Comparison of ENCODE assay signal across 9 mouse cellular contexts in genomic region chr11:98019883-98020610, GRCm38 (mm10). TPM values are rescaled to one million over a fixed set of nuclear protein-coding genes. Genes with fewer than 3 reads are reported as not detected.
DNase-seq lines count a peak whose midpoint lies in the region; ATAC-seq and TF ChIP-seq lines count a peak whose summit lies in the region.
"Had no signal": no experiment of that assay in that cellular context is flagged by ENCODE, and none has a peak within 500 bp of the region (broad histone marks: within the 10 kb centered on the region; RNA-seq: fewer than 3 reads in every experiment).

No protein-coding gene starts in this region.

- H3K27me3 ChIP-seq in hindbrain, embryonic 10.5 days (ENCODE audit: insufficient read depth, poor library complexity, severe bottlenecking) = peaks cover 23% of the 10 kb centered on the region
- H3K27me3 ChIP-seq in midbrain, embryonic 13.5 days = no peaks in the 10 kb centered on the region

- DNase-seq in gastrocnemius, adult 2 months = no peak
- no peak for DNase-seq in gastrocnemius, postnatal 14 days
- DNase-seq in T-cell, adult 2 months (ENCODE audit: low spot score) = peak; percentile 38
- no peak for DNase-seq in hindbrain, embryonic 10.5 days (ENCODE audit: low spot score)
- no peak for DNase-seq in gastrocnemius, postnatal 25 days
- no peak for DNase-seq in heart, adult 9 months (ENCODE audit: low spot score in 2 of 2)
- DNase-seq in adrenal gland, postnatal 4 days (ENCODE audit: low spot score in 2 of 2) = no peak
- DNase-seq: cerebellum, adult 11 months had no signal

- 0 out of 2 replicates have a peak, but pooled peaks have one; percentile 5 for ATAC-seq in midbrain, embryonic 13.5 days

- peak overlapping the region; percentile 94 for H3K9ac ChIP-seq in midbrain, embryonic 13.5 days (replicated peaks)

- no peaks in the 10 kb centered on the region for H3K9me3 ChIP-seq in hindbrain, embryonic 10.5 days
- H3K9me3 ChIP-seq in midbrain, embryonic 13.5 days = no peaks in the 10 kb centered on the region

- H3K36me3 ChIP-seq in hindbrain, embryonic 10.5 days = peaks cover 33% of the 10 kb centered on the region
- peaks cover 33% of the 10 kb centered on the region for H3K36me3 ChIP-seq in midbrain, embryonic 13.5 days

- H3K27ac ChIP-seq in gastrocnemius, adult 2 months = peak overlapping the region; percentile 96
- H3K27ac ChIP-seq in hindbrain, embryonic 10.5 days = peak overlapping the region; percentile 64; the same call in 1 of the 2 replicates
- peak overlapping the region; percentile 87 for H3K27ac ChIP-seq in midbrain, embryonic 13.5 days

- H3K4me2 ChIP-seq in midbrain, embryonic 13.5 days (replicated peaks) = peak overlapping the region; percentile 86

- intact Hi-C loops in gastrocnemius, adult 2 months (cut with DNase I) = no loop called here
- intact Hi-C loops in gastrocnemius, postnatal 14 days (cut with DNase I; ENCODE audit: low total_unique reads) = no loop called here

- no peak overlapping the region; the same call in 1 of the 2 replicates for H3K4me3 ChIP-seq in gastrocnemius, adult 2 months
- H3K4me3 ChIP-seq in hindbrain, embryonic 10.5 days = peak overlapping the region; percentile 20; the same call in 1 of the 2 replicates
- peak overlapping the region; percentile 83 for H3K4me3 ChIP-seq in midbrain, embryonic 13.5 days (replicated peaks)

- no peak for TF ChIP-seq CTCF in gastrocnemius, adult 2 months (IDR thresholded peaks at IDR 0.05)

- H3K4me1 ChIP-seq in hindbrain, embryonic 10.5 days (replicated peaks) = peaks cover 58% of the 10 kb centered on the region
- H3K4me1 ChIP-seq in midbrain, embryonic 13.5 days (replicated peaks) = peaks cover 50% of the 10 kb centered on the region

- WGBS in hindbrain, embryonic 10.5 days = 37% methylated on average over 8 of the region's 8 CpGs
- 27% methylated on average over 8 of the region's 8 CpGs for WGBS in midbrain, embryonic 13.5 days

RNA-seq across cellular contexts. Expression of gene Cacnb1, which starts 2.8 kb away (rescaled TPM):
- 100 to 1,000 TPM; 199 to 214 TPM for total RNA-seq in gastrocnemius, adult 2 months (2021)
- 100 to 1,000 TPM; 281 to 311 TPM for total RNA-seq in gastrocnemius, postnatal 14 days (2021)
- polyA plus RNA-seq in hindbrain, embryonic 10.5 days (2016; fragmentation: Nextera tagmentation; extraction: Ambion mirVana) = 7.6 and 22.9 TPM in 2 replicates
- polyA plus RNA-seq in midbrain, embryonic 13.5 days (2015; fragmentation: Nextera tagmentation; extraction: Ambion mirVana) = 49.8 and 51.8 TPM in 2 replicates
- total RNA-seq in gastrocnemius, postnatal 25 days (2021) = 100 to 1,000 TPM; 212 to 259 TPM
- 10 to 100 TPM; 18.8 TPM for total RNA-seq in adrenal gland, postnatal 4 days (2021)

RNA-seq across cellular contexts. Expression of gene Rpl19, which starts 6.5 kb away (rescaled TPM):
- total RNA-seq in gastrocnemius, adult 2 months (2021) = 100 to 1,000 TPM; 404 to 490 TPM
- 100 to 1,000 TPM; 628 to 686 TPM for total RNA-seq in gastrocnemius, postnatal 14 days (2021)
- polyA plus RNA-seq in hindbrain, embryonic 10.5 days (2016; fragmentation: Nextera tagmentation; extraction: Ambion mirVana) = 1,011 and 1,145 TPM in 2 replicates
- 699 and 710 TPM in 2 replicates for polyA plus RNA-seq in midbrain, embryonic 13.5 days (2015; fragmentation: Nextera tagmentation; extraction: Ambion mirVana)
- 100 to 1,000 TPM; 421 to 453 TPM for total RNA-seq in gastrocnemius, postnatal 25 days (2021)
- total RNA-seq in adrenal gland, postnatal 4 days (2021) = 1,000 to 10,000 TPM; 1,362 to 1,367 TPM

RNA-seq across cellular contexts. Expression of gene Arl5c, which starts 24.1 kb away (rescaled TPM):
- under 1 TPM; 0.31 to 0.47 TPM for total RNA-seq in gastrocnemius, adult 2 months (2021)
- total RNA-seq in gastrocnemius, postnatal 14 days (2021) = under 1 TPM; 0.64 to 0.75 TPM
- 13.3 and 16.2 TPM in 2 replicates for polyA plus RNA-seq in hindbrain, embryonic 10.5 days (2016; fragmentation: Nextera tagmentation; extraction: Ambion mirVana)
- 8.0 and 10.5 TPM in 2 replicates for polyA plus RNA-seq in midbrain, embryonic 13.5 days (2015; fragmentation: Nextera tagmentation; extraction: Ambion mirVana)
- under 1 TPM in 1 of 2 experiments, not detected in 1; 0.27 TPM for total RNA-seq in gastrocnemius, postnatal 25 days (2021)
- total RNA-seq in adrenal gland, postnatal 4 days (2021) = 1 to 10 TPM; 1.6 to 1.9 TPM

RNA-seq across cellular contexts. Expression of gene Stac2, which starts 33.2 kb away (rescaled TPM):
- total RNA-seq in gastrocnemius, adult 2 months (2021) = under 1 TPM in 1 of 2 experiments, not detected in 1; 0.11 TPM
- total RNA-seq in gastrocnemius, postnatal 14 days (2021) = under 1 TPM; 0.07 to 0.29 TPM
- 1.1 and 1.5 TPM in 2 replicates for polyA plus RNA-seq in hindbrain, embryonic 10.5 days (2016; fragmentation: Nextera tagmentation; extraction: Ambion mirVana)
- 1.6 and 1.7 TPM in 2 replicates for polyA plus RNA-seq in midbrain, embryonic 13.5 days (2015; fragmentation: Nextera tagmentation; extraction: Ambion mirVana)
- under 1 TPM in 1 of 2 experiments, not detected in 1; 0.13 TPM for total RNA-seq in gastrocnemius, postnatal 25 days (2021)
- 1 to 10 TPM; 4.1 to 4.8 TPM for total RNA-seq in adrenal gland, postnatal 4 days (2021)

RNA-seq across cellular contexts. Expression of gene Plxdc1, which starts 33.8 kb away (rescaled TPM):
- total RNA-seq in gastrocnemius, adult 2 months (2021) = 1 to 10 TPM; 3.0 to 3.1 TPM
- 1 to 10 TPM; 6.2 to 8.0 TPM for total RNA-seq in gastrocnemius, postnatal 14 days (2021)
- polyA plus RNA-seq in hindbrain, embryonic 10.5 days (2016; fragmentation: Nextera tagmentation; extraction: Ambion mirVana) = 0.11 and 0.24 TPM in 2 replicates
- polyA plus RNA-seq in midbrain, embryonic 13.5 days (2015; fragmentation: Nextera tagmentation; extraction: Ambion mirVana) = 0.38 and 0.63 TPM in 2 replicates
- total RNA-seq in gastrocnemius, postnatal 25 days (2021) = 1 to 10 TPM; 3.1 TPM
- 10 to 100 TPM; 12.5 to 13.3 TPM for total RNA-seq in adrenal gland, postnatal 4 days (2021)

Comparison
In these comparisons a context has a peak if more than half of its experiments do, and no peak if none do; other contexts are left out.
1. RNA of gene Cacnb1, which starts 2.8 kb away (total RNA-seq): 281 to 311 TPM in gastrocnemius, postnatal 14 days, 212 to 259 TPM in gastrocnemius, postnatal 25 days and 199 to 214 TPM in gastrocnemius, adult 2 months; 18.8 TPM in adrenal gland, postnatal 4 days; every median in the first group is over 10 times any median in the second.
2. Peak in every context shown above with its lines, with median percentiles within 50 percentile points of each other: H3K27ac ChIP-seq.